Mouse (Mus musculus) layer of hippocampus, adult 9-11 months (tissue): ENCODE measurements at regions not wholly inside any gene's neighbourhood (a gene's known extent, or its start where the extent isn't known, plus 50 kb on each side); places are given as distances from the start of the nearest gene placed in this dataset.
A peak's percentile ranks its signal among the peaks of the same experiment; 100 is the strongest.

Experiments used
- DNase-seq: peaks from one replicate; pipeline ENCODE4 v3.0.0; 2022

DNA sequence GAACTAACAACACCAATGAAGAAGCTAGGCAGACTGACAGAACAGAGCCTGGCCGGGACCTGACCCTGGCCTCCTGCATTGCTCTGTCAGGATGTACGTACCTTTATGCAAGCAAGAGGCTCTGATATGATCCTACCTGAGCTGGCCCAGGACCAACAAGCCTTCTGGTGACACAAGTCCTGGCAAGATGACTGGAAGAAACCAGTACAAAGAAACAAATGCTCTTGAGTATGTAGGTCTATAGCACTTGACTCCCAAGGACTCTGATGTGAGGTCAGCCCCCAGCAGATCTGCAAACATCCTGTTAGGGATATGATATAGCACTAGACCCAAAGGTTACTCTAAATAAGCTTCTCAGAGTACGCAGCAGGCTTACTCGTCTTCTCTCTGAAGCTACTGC lies 144.7 kb upstream of the Dyrk2 start:
- DNase-seq = no peak

DNA sequence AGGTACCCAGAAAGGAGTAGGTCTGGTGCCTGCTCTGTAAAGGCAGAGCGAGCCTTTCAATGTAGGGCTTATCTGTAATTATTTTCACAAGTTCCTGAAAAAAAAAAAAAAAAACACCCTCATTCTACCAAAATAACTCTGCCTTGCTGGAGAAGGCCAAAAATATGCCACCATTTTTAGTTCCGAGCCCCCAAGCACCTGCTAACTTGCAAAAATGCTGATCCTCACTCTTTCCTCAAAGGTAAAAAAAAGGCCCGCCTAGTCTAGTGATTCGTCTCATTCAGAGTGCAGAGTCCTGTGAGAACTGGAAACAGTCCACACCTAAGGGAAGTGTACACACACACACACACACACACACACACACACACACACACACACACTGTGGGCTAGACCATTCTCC lies 143.7 kb upstream of the Dyrk2 start:
- peak; percentile 22 for DNase-seq

DNA sequence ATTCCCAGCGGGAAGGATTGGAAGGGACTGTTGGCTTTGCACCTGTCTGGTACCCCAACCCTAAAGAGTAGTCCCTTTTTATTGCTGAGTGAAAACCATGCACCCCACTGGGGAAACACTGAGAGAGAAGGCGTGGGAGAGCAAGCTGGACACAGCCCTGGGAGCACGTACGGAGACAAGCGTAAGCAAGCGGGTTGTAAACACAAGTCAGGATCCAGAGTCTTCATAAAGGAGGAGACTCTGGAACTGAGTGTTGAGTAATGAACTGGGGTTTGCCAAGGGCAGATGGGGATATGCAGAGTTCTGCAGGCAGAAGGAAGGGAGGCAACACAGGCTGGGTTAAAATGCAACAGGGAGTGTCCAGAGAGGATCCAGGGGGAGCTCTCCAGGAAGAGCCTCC lies 141.5 kb upstream of the Dyrk2 start:
- DNase-seq = no peak

DNA sequence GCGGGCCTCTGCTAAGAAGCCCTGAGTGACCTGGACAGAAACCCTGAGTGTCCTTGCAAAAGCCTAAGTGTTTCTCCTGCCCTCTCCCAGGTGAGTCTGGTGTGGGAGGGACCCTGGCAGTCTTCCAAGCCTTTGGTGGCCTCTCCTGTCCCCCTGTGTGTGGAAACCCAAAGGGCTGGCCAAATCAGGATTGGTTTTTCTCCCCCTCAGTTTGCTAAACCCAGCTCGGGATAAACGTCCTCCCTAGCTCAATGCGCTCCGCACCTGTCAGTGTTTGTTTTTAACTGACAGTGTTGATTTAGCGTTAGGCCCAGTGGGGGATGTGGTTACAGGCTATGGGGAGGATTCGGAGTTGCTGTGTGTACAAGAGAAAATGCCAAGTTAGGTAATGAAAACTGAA lies 140.9 kb upstream of the Dyrk2 start:
- no peak for DNase-seq

DNA sequence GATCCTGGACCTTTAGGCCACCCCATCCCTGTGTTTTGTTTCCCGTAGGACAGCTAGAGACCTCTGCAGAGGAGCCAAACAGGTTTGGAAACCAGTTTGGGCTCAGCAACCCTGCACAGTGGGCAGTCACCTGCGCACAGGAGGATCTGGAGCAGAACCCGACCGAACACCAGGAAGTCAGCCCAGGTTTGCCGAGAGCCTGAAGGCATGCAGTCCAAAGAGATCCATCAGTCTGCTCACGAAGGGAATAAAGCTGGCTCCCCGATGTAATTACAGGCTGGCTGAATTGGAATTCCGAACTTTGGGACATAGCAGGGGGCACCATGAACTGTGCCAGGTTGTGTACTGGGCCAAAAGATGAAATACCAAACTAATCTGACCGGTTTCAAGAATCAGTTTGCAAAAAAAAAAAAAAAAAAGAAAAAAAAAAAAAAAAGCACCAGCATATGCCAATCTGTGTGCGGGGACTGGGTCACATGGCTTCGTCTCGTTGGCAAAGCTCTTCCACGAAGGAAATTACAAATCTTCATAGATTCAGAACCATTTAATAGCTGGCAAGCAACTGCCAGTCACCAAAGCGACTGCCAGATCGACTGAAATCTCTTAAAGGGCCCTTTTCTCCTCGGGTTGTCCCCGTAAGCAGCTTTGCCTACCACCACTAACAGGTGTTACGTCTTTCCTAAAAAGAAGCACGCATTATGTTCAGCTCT lies 137.0 kb upstream of the Dyrk2 start:
- no peak for DNase-seq

GRCm38 (mm10) chr10:119005491-119005890 lies 135.5 kb upstream of the Dyrk2 start:
- DNase-seq = no peak

GRCm38 (mm10) chr10:119004426-119004825 lies 134.4 kb upstream of the Dyrk2 start:
- no peak for DNase-seq

- no peak for DNase-seq
Observed at GRCm38 (mm10) chr10:119003839-119004238, 133.8 kb upstream of the Dyrk2 start.

DNA sequence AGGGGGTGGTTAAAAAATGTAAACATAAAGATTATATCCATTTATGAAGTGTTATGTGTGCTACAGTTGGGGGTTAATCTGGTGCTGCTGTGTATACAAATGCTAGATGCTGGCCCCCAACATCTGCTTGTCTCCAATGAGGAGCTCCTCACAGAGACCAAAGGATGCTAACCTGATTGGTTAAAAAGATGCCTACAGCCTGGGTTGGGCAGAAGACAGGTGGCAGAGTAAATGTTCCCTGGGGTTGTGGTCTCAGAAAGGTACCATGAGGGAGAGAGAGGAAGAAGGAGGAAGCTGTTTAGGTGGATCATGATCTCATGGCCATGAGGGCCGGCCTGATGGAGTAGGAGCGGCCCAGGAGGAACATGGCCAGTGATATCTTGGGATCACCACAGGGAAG lies 133.0 kb upstream of the Dyrk2 start:
- DNase-seq = no peak

DNA sequence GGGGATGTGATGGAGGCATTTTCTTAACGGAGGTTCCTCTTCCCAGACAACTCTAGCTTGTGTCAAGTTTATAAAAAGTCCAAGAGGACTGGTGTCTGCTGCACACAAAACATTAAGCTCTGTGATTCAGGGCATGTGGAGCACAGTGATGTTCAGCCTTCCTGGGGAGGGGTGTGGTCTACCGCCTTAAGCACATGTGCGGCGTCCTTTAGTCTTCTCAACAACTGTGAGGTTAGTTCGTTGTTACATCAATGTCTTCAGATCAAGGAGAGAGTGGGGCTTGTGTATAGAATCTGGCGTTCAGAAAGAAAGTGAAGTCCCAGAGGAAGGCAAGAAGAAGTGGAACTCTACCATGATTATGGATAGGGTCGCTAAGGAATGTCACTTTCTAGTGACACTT lies 131.9 kb upstream of the Dyrk2 start:
- DNase-seq = no peak

GRCm38 (mm10) chr10:119001000-119001780 lies 131.2 kb upstream of the Dyrk2 start:
- no peak for DNase-seq

DNA sequence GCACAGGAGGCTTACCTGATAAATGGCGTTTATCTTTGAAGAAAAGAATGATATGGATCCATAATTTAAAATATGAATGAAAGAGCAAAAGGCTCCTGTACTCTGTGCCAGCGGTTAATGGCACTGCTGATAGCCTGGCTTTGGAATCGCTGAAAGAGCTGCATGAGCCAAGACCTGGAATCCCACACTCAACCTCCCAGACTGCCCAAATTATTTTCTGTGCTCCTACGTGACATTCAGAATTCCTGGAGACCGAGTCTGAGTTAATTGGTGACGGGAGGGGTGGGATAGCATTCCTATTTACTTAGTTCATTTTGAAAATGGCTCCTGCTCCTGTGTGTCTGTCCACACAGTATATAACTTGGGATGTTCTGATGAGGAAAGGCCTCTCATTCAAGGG lies 129.0 kb upstream of the Dyrk2 start:
- no peak for DNase-seq

- no peak for DNase-seq
Observed at GRCm38 (mm10) chr10:118997034-118997433, 127.0 kb upstream of the Dyrk2 start.

GRCm38 (mm10) chr10:118993819-118994574 lies 124.0 kb upstream of the Dyrk2 start:
- DNase-seq = no peak

DNA sequence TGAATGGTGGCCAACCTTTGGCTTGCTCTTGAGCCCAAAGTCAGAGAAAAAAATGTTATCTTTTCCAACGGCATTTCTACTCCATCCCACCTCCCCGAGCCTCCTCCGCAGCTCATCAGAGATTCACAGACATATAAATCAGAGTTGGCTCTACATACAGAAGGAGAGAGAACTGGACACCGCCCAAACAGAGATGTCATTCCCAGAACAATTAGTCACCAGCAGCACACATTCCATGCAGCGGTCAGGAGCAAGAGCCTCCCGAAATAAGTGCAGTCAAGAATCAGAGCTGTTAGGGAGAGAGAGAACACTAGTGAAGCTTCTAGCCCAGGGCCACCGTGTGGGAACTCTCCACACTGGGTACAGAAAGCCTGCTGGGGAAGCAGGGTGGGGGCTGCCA lies 121.2 kb upstream of the Dyrk2 start:
- DNase-seq = peak; percentile 30

GRCm38 (mm10) chr10:118990500-118990899 lies 120.5 kb upstream of the Dyrk2 start:
- DNase-seq = no peak

- DNase-seq = no peak
Observed at GRCm38 (mm10) chr10:118989812-118990211, 119.8 kb upstream of the Dyrk2 start.

DNA sequence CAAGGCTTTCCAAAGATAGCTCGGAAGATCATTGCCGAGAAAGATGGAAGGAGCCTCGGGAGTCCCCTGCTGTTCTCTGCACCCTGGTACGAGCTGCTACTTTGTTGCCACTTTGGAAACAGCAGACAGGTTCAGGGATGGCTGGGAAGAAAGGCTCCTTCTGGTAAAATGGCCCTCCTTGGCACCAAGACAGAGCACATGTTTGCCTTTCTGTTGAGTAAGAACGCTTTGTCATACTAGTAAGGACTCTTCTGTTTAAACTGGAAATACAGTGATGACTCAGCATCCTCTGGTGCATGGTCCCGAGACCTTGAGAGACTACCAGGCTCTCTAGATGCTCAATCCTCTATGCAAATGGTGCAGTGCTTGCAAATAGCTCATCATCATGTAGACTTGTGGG lies 118.2 kb upstream of the Dyrk2 start:
- DNase-seq = peak; percentile 52

- DNase-seq = no peak
Observed at GRCm38 (mm10) chr10:118984580-118984979, 114.6 kb upstream of the Dyrk2 start.

- no peak for DNase-seq
Observed at GRCm38 (mm10) chr10:118981446-118981845, 111.4 kb upstream of the Dyrk2 start.

DNA sequence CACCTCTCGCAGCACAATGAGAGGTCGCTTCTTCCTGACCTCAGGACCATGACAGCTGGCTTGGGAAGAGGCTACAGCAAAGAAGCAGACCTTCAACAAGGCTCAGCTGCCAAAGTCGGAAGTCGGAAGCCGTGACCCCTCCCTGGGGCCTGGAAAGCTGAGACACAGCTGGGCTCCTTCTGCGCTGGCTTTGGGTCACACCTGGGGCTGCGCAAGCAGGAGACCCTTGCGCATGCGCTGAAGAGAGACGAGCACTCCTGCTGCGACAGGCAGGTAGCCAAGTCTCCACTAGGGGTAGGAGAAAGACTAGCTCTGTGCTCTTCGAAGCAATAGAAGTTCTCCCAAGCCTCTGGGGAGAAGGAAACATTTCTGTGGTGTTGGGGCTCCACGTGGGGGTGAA lies 109.3 kb upstream of the Dyrk2 start:
- DNase-seq = no peak

- no peak for DNase-seq
Observed at GRCm38 (mm10) chr10:118978181-118978743, 108.3 kb upstream of the Dyrk2 start.

- DNase-seq = no peak
Observed at GRCm38 (mm10) chr10:118976447-118976846, 106.4 kb upstream of the Dyrk2 start.

DNA sequence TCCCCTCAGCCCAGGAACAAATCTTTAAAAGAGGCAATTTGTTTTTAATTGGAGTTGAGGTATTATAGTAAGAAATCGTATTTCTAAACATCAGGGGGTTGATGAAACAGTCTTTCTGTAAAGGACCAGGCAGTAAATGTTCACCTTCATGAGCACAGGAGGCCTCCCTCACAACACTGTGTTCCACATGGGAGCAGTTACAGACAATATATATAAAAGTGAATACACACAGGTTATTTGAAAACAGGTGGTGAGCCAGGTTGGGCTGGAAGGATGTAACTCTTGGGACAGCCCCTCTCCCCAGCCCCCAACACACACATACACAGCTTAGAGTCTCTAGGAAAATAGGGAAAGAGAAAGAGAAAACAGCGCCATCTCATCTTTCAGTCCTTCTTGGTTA lies 105.8 kb upstream of the Dyrk2 start:
- DNase-seq = no peak
